Mouse (Mus musculus): ENCODE measurements around the gene Hrk.

Gene Hrk

DNA sequence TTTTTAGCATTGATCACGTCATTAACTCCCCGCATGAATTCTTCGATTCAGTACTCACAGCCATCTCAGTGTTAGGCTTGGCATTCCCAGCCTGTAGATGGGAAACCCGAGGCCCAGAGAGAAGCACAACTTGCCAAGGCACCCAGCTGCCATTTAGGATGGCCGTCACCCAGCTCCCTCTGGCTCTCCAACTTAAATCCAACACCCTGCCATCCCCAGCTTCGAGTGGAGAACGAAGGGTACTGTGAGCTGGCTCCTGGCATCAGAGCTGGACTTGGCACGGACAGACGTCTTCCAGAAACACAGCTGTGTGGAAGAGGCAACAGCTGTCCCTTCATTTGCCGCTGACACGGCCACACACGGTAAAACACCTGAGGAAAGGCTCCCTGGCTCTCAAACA lies at the start of gene Hrk:
TSS of gene Hrk (plus strand) at position 68 of the 400 bp plus-strand sequence.
- peak; percentile 47 for DNase-seq

GRCm38 (mm10) chr5:118118351-118118750 lies 46.1 kb upstream of the Hrk start:
- no peak for DNase-seq

DNA sequence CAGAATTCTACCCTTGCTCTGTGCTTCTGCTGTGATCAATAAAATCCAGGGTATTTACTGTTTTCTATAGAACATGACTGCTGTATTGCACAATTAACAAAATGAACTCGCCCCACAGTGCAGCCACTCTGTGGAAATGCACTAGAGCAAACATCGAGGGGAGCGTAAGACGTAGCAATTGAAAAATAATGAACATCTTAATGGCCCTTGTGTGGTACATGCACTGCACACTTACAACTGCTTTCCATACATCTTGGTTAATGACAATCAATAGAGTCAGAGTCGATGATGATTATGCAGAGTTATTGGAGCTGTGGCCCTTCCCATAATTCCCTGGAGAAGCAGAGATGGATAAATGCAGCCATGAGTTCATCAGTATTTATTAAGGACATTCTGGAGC lies 45.5 kb upstream of the Hrk start:
- no peak for DNase-seq

DNA sequence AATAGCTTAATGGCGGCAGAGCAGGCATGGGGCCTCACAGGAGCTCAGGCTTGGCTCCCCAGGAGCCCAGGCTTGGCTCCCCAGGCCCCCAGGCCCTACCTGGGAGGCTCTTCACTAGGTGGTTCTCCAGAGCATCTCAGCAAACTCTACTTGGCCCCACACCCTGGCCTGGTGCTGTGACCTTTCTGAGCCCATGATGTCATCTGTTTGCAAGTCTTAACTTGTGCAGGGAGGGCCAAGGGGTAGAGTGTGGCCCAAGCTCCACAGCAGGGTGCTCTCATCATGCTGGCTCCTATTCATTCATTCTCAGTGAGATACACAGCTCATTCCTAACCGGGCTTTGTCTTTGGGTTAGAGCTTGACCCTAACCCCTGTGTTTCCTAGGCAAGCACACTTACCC lies 43.8 kb upstream of the Hrk start:
- DNase-seq = no peak

GRCm38 (mm10) chr5:118121928-118122327 lies 42.5 kb upstream of the Hrk start:
- no peak for DNase-seq

DNA sequence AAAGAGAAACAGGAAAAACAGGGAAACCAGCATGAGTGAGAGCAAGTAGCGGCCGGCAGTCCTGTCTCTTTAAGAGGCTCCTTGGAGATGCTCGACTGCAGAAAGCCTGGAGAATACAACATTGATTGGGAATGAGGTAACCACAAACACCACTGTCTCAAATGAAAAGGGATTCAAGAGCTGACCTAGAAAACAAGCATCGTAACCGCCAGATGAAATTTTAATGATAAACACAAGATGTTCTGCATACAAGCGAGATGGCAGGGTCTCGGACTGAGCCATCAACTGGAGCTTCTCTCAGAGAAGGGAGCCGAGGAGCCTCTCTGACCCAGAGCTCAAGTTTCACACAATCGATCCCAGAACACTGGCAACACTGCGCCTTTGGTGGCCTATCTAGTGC lies 41.4 kb upstream of the Hrk start:
- DNase-seq = no peak

DNA sequence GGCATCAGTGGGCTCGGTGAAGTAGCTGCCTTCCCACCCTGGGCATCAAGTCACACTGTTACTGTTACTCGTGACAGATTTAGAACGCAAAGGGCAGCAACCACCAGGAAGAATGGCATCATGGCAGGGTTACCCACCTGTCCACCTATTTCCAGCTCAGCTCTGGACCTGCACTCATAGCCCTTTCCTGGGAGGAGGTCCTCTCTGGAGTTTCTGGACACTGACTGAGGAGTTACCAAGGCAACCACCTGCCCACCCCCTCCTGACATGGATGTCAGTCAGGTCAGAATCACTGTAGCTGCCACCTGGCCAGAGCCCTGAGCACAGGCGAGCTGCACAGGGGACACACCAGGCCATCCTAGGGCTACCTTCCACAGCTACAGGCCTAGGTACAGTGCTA lies 37.8 kb upstream of the Hrk start:
- DNase-seq = no peak

GRCm38 (mm10) chr5:118128208-118128607 lies 36.2 kb upstream of the Hrk start:
- peak; percentile 38 for DNase-seq

DNA sequence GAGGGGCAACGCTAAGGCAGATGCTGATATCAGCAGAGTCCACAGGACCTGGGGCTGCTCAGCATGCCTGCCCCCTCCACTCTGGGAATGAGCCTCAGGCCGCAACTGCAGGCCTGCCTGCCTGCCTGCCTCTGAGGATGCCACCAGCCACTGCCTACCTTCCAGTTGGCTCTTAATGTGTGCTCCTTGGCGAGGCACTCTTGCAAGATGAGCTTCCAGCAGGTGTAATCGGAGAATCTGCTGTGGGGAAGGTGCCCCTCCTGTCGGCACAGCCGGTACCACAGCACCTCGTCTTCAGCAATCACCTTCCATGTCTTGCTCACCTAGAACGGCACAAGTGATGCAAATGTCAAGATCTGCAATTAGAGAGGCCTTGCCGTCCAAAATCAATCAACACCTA lies 35.8 kb upstream of the Hrk start:
- DNase-seq = peak; percentile 29

- no peak for DNase-seq
These were observed 28.1 kb upstream of the Hrk start for GRCm38 (mm10) chr5:118136391-118136790.

DNA sequence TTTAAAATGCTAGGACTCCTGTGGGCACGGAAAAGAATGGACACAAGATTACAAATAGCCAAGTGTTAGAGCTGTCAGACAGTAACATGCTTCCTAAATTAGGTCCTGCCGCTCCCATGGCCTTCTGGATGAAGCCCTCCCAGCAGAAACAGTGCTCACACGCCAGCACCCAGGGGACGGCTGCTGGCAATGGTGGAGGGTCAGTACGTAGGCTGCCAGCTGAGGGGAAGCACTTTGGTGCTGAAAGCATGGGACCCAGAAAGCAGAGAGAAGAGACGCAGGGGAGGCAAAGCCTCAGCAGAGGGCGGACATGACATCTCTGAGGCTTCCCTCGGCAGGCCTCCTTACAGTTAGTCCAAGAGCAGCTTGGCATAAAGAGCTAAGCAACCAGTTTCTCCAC lies 24.8 kb upstream of the Hrk start:
- DNase-seq = no peak

DNA sequence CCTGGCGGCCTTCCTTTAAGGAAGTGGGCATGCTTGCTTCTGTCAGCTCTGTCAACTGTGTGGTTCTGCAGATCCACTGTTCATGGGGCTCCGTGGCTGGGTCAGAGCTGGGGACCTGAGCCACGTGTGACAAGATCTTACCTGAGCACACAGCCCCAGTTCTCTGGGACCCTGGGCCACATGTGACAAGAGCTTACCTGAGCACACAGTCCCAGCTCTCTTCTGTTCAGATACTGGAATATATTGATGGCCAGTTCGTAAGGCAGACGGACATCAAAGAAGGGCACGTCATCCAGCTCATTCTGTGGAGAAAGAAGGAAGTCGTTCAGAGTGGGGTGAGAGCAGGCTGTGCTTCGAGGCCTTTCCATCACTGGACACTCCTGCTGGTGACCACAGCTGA lies 22.0 kb upstream of the Hrk start:
- DNase-seq = no peak

DNA sequence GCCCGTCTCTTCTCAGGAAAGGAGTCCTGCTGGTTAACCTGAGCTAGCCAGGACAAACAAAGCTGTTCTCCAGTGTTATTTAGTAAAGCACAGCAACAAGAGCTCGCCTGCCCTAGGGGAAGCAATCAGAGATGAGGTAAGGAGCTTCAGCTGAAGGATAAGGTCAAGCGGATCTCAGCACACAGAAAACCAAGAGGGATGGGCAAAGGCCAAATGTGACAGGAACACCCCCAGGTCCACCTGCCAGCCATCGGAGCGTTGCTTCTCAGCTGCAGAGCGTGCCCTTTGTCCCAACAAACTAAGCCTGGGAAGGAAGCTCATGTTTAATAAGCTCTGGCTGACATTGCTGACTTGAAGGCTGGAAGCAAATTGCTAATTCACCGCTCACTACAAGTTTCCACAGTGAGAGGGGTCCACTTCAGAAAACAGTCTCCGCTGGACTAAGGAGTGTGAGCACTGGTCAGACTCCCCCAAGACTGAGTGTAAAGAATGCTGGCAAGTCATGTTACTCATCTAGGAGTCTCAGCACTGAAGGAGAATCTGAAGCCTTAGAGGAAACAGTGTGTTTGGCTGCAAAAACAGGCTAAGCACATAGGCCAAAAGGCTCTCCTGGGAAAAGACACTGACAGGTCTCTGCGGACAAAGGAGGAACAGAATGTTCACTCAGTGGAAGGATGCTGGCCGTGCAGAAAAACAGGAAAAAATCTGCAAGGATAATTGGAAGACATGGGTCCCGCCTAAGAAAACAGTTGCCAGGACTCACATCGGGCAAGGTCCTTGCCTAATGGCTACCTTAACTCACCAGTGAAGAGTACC lies 21.0 kb upstream of the Hrk start:
- DNase-seq = no peak

DNA sequence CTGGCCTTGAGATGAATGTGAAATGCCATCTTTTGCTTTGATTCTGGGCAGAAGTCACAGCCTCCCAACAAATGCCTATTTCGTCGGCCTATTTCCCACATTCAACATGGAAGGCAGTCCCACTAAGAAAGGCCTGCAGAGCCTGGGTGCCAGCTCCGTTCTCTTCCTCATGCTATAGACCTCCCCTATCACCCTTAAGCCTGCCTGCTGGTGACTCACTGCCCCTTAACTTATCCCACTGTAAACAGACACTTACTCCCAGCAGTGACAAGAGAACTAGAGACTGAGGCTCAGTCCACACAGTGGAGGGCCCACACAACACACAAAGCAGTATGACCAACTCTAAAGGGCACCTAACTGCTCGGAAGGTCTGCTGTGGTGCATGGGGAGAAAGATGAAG lies 20.1 kb upstream of the Hrk start:
- no peak for DNase-seq

DNA sequence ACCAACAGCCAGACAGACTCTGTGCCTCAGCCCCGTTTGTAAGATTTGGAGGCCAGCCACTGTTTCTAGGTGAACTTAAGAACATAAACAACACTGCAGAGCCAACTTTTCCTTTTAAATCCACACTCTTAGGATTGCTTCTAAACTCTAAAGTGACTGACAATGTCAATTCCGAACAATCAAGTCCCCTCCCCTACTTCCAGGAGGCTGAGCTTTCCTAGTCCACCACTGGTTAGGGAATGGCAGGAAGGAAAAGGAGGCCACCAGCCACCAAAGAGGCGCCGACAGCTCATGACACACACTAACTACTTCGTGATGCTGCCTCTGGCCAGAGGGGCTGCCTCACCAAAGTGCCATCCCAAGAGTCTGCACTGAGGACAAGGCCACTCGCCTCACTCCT lies 19.7 kb upstream of the Hrk start:
- DNase-seq = no peak

DNA sequence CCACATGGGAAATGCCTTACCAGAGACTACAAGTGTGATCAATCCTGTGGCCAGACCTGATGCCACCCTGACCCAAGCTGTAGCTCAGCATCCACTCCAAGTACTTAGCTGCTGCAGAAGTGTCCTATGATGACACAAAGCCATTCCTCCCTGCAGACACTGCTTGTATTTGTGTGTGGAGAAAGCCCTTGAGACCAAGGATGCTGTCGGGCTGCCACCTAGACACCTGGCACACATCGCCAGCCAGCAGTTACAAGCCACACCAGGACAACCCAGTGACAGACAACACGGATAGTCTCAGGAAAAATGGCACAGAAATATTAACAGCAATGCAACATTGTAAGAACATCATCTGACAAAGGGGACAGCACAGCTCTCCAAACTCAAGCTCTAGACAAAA lies 19.0 kb upstream of the Hrk start:
- no peak for DNase-seq

DNA sequence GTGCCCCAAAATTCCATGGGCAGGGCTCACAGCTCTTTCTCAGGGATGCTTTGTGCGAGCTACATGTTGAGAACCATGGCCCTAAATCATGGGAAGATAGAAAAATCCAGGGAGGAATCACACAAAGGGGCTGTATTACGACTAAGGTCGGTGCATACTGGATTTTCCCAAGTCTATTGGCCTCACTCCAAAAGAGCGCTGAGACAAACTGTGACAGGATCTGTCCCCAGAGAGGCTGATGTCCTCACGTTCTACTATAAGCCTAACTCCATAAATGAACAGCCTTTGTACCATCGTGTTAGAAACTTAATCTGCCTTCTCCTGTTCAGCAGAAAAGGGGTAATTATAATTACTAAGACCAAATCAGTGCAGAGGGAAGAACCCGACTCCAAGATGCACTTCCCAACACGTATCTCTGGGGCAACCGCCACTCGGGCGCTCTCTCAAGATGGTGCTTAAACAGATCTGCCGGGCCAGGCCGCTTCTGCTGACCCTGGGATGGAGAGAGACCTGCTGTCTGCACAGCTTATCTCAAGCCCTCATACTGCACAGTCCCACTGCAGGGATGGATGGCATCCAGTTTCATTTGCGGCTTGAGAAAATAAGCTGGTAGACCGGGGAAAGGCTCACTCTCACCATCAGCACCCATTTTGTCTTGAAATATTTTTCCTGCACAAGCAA lies 18.3 kb upstream of the Hrk start:
- DNase-seq = no peak

DNA sequence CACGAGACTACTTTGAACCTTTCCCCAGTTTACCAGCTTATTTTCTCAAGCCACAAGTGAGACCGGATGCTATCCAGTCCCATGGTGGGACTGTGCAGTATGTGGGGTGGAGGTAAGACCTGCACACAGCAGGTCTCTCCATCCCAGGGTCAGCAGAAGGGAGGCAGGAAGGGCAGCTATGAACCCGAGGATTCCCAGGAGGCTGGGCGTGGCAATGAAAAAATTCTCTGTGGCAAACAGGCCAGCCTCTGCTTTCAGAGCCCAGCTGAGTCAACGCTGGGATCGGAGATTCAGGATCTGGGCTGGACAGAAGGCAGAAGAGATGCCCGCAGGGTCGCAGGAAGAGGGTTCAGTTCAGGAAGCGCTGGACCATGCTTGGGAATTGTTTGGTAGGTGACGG lies 17.2 kb upstream of the Hrk start:
- DNase-seq = no peak

GRCm38 (mm10) chr5:118149711-118150110 lies 14.7 kb upstream of the Hrk start:
- no peak for DNase-seq

DNA sequence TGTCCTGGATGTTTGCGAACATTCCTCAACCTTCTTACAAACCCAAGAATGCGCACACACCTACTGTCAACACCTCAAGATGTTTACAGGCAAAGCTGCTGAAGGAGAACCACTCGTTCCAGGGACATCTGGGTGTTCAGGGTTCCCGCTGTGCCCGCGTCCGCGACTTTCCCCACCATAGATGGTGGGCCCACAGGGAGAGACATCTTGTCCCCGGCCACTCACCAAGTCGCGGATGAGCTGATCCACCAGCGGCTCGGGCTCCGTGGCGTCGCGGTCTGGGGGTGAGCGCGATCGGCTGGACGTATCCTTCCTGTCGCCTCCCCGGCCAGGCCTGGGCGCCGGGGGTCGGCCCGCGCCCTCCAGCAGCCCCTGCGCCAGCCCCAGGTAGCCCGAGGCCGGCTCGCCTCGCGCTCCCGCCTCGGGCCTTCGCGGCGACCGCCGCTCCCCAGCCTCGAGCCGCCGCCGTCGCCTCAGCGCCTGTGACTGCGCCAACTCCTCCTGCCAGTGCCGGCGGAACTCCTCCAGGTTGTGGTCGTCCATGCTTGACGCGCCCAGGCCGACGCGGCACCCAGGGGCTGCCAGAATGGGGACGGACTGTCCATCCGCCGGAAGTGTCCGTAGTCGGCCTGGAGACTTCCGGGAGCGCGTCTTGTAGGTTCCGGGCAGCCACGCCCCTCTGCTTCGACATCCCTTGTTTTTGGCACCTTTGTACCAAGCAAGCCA lies 9.4 kb upstream of the Hrk start, which contains the start of gene Fbxw8:
TSS of gene Fbxw8 (minus strand) at position 626 of the 726 bp plus-strand sequence.
- DNase-seq = peak; percentile 82

- no peak for DNase-seq
These were observed 8.9 kb upstream of the Hrk start for GRCm38 (mm10) chr5:118155565-118155947.

GRCm38 (mm10) chr5:118156976-118157375 lies 7.5 kb upstream of the Hrk start:
- no peak for DNase-seq

DNA sequence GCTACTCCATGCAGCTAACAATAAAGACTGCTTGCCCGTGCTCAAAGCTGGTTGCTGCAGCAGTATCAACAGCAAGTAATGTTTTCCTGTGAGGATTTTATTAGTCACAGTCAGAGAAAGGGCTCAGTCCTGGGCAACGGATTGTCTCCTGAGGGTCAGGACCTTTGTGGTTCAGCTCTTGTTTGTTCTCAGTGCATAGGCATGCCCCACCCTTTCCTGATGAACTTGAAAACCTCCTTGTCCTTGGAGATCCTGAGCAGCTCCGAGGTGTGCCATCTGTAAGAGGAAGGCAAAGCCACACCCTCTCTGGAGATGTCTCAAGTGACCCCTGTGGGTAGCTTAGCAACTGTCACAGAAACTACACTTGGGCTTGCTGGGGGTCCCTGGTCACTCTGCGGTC lies 3.8 kb upstream of the Hrk start:
- DNase-seq = no peak

DNA sequence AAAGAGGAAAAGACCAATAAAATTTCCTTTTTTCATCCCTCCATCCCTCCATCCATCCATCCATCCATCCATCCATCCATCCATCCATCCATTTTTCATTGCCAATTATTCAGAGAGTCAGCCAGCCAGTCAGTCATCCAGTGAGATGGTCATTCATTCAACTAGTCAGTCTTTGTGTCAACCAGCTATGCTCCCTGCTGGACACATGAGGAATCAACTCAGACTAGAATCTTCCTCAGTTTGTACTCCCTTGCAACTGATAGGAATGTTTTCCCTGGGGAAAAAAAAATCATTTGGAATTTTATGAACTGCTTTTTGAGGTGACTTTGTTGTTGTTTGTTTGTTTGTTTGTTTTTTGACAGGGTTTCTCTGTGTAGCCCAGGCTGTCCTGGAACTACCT lies 1.0 kb downstream of the Hrk start:
- DNase-seq = no peak
